Mouse (Mus musculus): ENCODE measurements around the gene Ltbp1. TPM values are rescaled to one million over a fixed set of nuclear protein-coding genes. Genes with fewer than 3 reads are reported as not detected.
"Not testable (repeated sequence)": the region's sequence is repeated elsewhere in the genome, so short reads cannot be mapped to it uniquely, and the experiment has no call there.

Ltbp1 gene
- polyA plus RNA-seq, 2 experiments = 83.3 to 104 TPM

- ATAC-seq (ENCODE audit: low FRiP score, low read depth) (no peak), DNase-seq (ENCODE audit: low spot score) (no peak)
- H3K27me3 ChIP-seq (ENCODE audit: control insufficient read depth, insufficient read depth, low read length) = no peaks in the 10 kb centered on the region
- H3K9ac ChIP-seq (ENCODE audit: low read depth, low read length, severe bottlenecking) = no peak overlapping the region
- H3K4me2 ChIP-seq (replicated peaks; ENCODE audit: low read depth, low read length, severe bottlenecking) = no peak overlapping the region
- H3K27ac ChIP-seq (replicated peaks; ENCODE audit: low read depth, low read length) = no peak overlapping the region
- 53% methylated on average over 6 of the region's 6 CpGs for WGBS
- TF ChIP-seq POLR2A (IDR thresholded peaks at IDR 0.05; ENCODE audit: borderline replicate concordance, extremely low read depth, insufficient read depth, insufficient read length) = no peak
- H3K36me3 ChIP-seq (ENCODE audit: control insufficient read depth, insufficient read depth, low read length) = no peaks in the 10 kb centered on the region
- peaks cover 34% of the 10 kb centered on the region for H3K4me1 ChIP-seq (ENCODE audit: control insufficient read depth, insufficient read depth, low read length)
- H3K4me3 ChIP-seq (replicated peaks; ENCODE audit: low read length) = no peak overlapping the region
- no peaks in the 10 kb centered on the region for H3K9me3 ChIP-seq (ENCODE audit: control insufficient read depth, low read length)
These were observed 114.7 kb downstream of the Ltbp1 start for GRCm38 (mm10) chr17:75120071-75120470.

DNA sequence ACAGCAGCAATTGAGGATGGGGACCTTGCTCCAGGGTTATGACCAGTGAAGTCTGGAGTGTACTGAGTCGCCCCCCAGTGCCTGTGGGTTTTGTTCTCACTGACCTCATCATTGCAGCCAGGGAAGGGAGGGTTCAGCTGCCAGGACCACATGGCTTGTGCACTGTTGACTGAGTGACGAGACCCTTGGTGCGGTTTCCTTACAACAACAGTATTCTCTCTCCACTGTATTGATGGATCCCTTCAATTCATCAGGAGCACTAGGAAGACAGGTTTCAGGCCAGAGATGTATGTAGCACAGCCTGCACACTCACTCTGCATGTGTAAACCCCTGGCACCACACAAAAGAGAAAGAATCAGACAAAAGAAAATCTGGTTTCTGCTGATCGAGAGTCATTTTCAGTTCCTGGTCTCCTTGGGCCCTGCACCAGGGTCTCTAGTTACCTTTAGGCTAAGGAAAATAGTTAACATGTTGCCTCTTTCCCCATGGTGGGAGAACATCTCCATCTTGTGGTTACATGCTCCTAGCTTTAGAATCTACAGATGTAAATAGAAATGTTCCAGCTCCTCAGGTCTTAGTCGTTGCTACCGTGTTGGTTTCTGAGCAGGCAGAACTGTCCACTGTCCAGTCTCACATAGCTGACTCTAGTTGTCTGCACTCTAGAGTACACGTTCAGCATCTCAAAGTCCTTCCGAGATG lies 117.4 kb downstream of the Ltbp1 start:
- H3K36me3 ChIP-seq (ENCODE audit: control insufficient read depth, insufficient read depth, low read length) = no peaks in the 10 kb centered on the region
- 72% methylated on average over 8 of the region's 8 CpGs for whole genome bisulfite sequencing
- no peak overlapping the region for H3K4me3 ChIP-seq (replicated peaks; ENCODE audit: low read length)
- H3K9ac ChIP-seq (ENCODE audit: low read depth, low read length, severe bottlenecking) = no peak overlapping the region
- no peak for TF ChIP-seq POLR2A (IDR thresholded peaks at IDR 0.05; ENCODE audit: borderline replicate concordance, extremely low read depth, insufficient read depth, insufficient read length)
- H3K4me1 ChIP-seq (ENCODE audit: control insufficient read depth, insufficient read depth, low read length) = peaks cover 23% of the 10 kb centered on the region
- H3K27me3 ChIP-seq (ENCODE audit: control insufficient read depth, insufficient read depth, low read length) = no peaks in the 10 kb centered on the region
- H3K27ac ChIP-seq (replicated peaks; ENCODE audit: low read depth, low read length) = no peak overlapping the region
- ATAC-seq (ENCODE audit: low FRiP score, low read depth) (no peak), DNase-seq (ENCODE audit: low spot score) (no peak)
- H3K4me2 ChIP-seq (replicated peaks; ENCODE audit: low read depth, low read length, severe bottlenecking) = no peak overlapping the region
- H3K9me3 ChIP-seq (ENCODE audit: control insufficient read depth, low read length) = no peaks in the 10 kb centered on the region

DNA sequence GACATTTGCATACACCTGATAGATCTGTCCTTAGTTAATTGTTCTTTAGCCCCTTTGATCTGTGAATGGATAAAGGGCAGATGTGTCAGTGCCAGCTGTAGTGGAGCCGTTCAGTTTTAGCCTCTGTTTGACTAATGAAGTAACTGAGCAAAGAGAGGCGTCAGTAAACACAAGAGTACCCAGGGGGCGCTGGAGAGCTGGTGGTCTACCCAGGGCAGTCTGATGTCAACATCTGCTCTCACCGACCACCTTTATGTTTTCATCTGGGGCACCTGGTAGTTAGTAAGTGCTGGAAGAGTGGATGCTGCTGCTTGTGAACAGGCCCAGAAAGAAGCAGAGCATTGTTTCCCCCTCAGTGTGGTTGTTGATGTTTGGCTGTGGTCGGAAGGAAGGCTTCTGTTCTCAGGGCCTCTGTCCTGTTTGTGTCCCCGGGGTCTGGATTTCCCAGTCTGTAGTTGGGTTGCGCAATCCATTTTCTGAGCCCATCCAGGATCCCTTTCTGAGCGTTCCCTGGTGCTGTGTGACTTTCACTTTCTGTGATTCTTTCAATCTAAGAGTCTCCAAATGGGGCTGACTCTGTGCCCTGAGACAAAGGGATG lies 123.1 kb downstream of the Ltbp1 start:
- no peak for TF ChIP-seq POLR2A (IDR thresholded peaks at IDR 0.05; ENCODE audit: borderline replicate concordance, extremely low read depth, insufficient read depth, insufficient read length)
- H3K4me1 ChIP-seq (ENCODE audit: control insufficient read depth, insufficient read depth, low read length) = peaks cover 15% of the 10 kb centered on the region
- ATAC-seq (ENCODE audit: low FRiP score, low read depth) (no peak), DNase-seq (ENCODE audit: low spot score) (no peak)
- H3K4me2 ChIP-seq (replicated peaks; ENCODE audit: low read depth, low read length, severe bottlenecking) = no peak overlapping the region
- no peaks in the 10 kb centered on the region; the same call in 1 of the 2 replicates for H3K36me3 ChIP-seq (ENCODE audit: control insufficient read depth, insufficient read depth, low read length)
- no peak overlapping the region for H3K4me3 ChIP-seq (replicated peaks; ENCODE audit: low read length)
- H3K9ac ChIP-seq (ENCODE audit: low read depth, low read length, severe bottlenecking) = no peak overlapping the region
- WGBS = 55% methylated on average over 8 of the region's 8 CpGs
- H3K9me3 ChIP-seq (ENCODE audit: control insufficient read depth, low read length) = no peaks in the 10 kb centered on the region
- no peak overlapping the region for H3K27ac ChIP-seq (replicated peaks; ENCODE audit: low read depth, low read length)
- H3K27me3 ChIP-seq (ENCODE audit: control insufficient read depth, insufficient read depth, low read length) = no peaks in the 10 kb centered on the region

- H3K9me3 ChIP-seq (ENCODE audit: control insufficient read depth, low read length) = no peaks in the 10 kb centered on the region
- ATAC-seq (ENCODE audit: low FRiP score, low read depth) (no peak), DNase-seq (ENCODE audit: low spot score) (no peak)
- no peak overlapping the region for H3K9ac ChIP-seq (ENCODE audit: low read depth, low read length, severe bottlenecking)
- peaks cover 4% of the 10 kb centered on the region for H3K4me1 ChIP-seq (ENCODE audit: control insufficient read depth, insufficient read depth, low read length)
- TF ChIP-seq POLR2A (IDR thresholded peaks at IDR 0.05; ENCODE audit: borderline replicate concordance, extremely low read depth, insufficient read depth, insufficient read length) = no peak
- no peaks in the 10 kb centered on the region; the same call in 1 of the 2 replicates for H3K36me3 ChIP-seq (ENCODE audit: control insufficient read depth, insufficient read depth, low read length)
- no peak overlapping the region for H3K4me2 ChIP-seq (replicated peaks; ENCODE audit: low read depth, low read length, severe bottlenecking)
- 76% methylated on average over 4 of the region's 4 CpGs for WGBS
- no peak overlapping the region for H3K27ac ChIP-seq (replicated peaks; ENCODE audit: low read depth, low read length)
- H3K27me3 ChIP-seq (ENCODE audit: control insufficient read depth, insufficient read depth, low read length) = no peaks in the 10 kb centered on the region
- no peak overlapping the region for H3K4me3 ChIP-seq (replicated peaks; ENCODE audit: low read length)
These were observed 128.6 kb downstream of the Ltbp1 start for GRCm38 (mm10) chr17:75133983-75134382.

DNA sequence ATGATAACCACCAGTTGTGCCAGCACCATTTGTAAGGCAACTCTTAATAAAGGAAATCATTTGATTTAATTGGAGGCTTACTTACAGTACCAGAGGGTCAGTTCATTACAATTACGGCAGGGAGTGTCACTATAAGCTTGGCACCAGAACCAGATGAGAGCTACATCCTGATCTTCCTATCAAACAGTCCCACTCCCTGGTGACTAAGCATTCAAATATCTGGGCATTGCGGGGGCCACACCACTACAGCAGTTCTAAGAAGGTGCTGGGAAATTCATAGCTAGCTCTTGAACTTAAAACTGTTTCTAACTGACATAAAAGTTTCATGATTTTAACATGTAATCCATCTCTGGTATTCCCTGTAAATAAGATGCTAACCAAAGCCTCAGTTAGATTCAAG lies 134.4 kb downstream of the Ltbp1 start:
- Histone ChIP-seq H3K4me3 (replicated peaks; ENCODE audit: low read length) (no peak overlapping the region), H3K27me3 (ENCODE audit: control insufficient read depth, insufficient read depth, low read length) (no peaks in the 10 kb centered on the region), H3K27ac (replicated peaks; ENCODE audit: low read depth, low read length) (no peak overlapping the region), H3K36me3 (ENCODE audit: control insufficient read depth, insufficient read depth, low read length) (no peaks in the 10 kb centered on the region; the same call in 1 of the 2 replicates), H3K4me1 (ENCODE audit: control insufficient read depth, insufficient read depth, low read length) (no peaks in the 10 kb centered on the region), H3K9me3 (ENCODE audit: control insufficient read depth, low read length) (no peaks in the 10 kb centered on the region), H3K9ac (ENCODE audit: low read depth, low read length, severe bottlenecking) (no peak overlapping the region), H3K4me2 (replicated peaks; ENCODE audit: low read depth, low read length, severe bottlenecking) (no peak overlapping the region)
- TF ChIP-seq POLR2A (IDR thresholded peaks at IDR 0.05; ENCODE audit: borderline replicate concordance, extremely low read depth, insufficient read depth, insufficient read length) = no peak
- DNase-seq (ENCODE audit: low spot score) (no peak), ATAC-seq (ENCODE audit: low FRiP score, low read depth) (no peak)
- 79% methylated on average over 2 of the region's 2 CpGs for WGBS

DNA sequence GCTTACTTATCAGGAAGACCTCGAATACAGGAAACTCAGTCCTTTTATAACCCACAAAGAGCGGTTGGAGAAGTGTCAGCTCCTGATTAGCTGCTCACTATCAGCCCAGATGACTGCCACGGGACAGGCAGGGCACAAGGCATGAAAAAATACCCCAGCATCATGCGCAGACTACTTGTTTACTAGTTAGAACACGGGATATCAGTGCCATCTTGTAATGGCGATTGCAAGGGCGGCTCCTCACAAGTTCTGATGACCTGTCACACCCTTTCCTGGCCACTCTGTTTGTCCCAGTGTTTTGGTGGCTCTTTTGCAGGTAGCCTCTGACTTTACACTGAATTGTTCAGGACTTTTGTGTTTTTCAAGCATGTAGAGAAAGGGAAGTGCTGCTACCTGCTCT lies 137.5 kb downstream of the Ltbp1 start:
- not testable (repeated sequence) for H3K9ac ChIP-seq (ENCODE audit: low read depth, low read length, severe bottlenecking); H3K36me3 ChIP-seq (ENCODE audit: control insufficient read depth, insufficient read depth, low read length); ATAC-seq (ENCODE audit: low FRiP score, low read depth); H3K27me3 ChIP-seq (ENCODE audit: control insufficient read depth, insufficient read depth, low read length); DNase-seq (ENCODE audit: low spot score); H3K4me2 ChIP-seq (replicated peaks; ENCODE audit: low read depth, low read length, severe bottlenecking); H3K9me3 ChIP-seq (ENCODE audit: control insufficient read depth, low read length); H3K4me1 ChIP-seq (ENCODE audit: control insufficient read depth, insufficient read depth, low read length); H3K27ac ChIP-seq (replicated peaks; ENCODE audit: low read depth, low read length); H3K4me3 ChIP-seq (replicated peaks; ENCODE audit: low read length)
- WGBS = 83% methylated on average over 7 of the region's 7 CpGs
